Mouse (Mus musculus) urinary bladder, postnatal 4 days (tissue): ENCODE data around the gene Vps9d1.
"Not testable (repeated sequence)": the region's sequence is repeated elsewhere in the genome, so short reads cannot be mapped to it uniquely, and the experiment has no call there.

Experiments used
- DNase-seq, 2 experiments: peaks; one replicate each; pipeline ENCODE4 v3.0.0; 2021 to 2022; ENCODE audit warnings: low spot score in 2 of 2

Vps9d1 gene

DNA sequence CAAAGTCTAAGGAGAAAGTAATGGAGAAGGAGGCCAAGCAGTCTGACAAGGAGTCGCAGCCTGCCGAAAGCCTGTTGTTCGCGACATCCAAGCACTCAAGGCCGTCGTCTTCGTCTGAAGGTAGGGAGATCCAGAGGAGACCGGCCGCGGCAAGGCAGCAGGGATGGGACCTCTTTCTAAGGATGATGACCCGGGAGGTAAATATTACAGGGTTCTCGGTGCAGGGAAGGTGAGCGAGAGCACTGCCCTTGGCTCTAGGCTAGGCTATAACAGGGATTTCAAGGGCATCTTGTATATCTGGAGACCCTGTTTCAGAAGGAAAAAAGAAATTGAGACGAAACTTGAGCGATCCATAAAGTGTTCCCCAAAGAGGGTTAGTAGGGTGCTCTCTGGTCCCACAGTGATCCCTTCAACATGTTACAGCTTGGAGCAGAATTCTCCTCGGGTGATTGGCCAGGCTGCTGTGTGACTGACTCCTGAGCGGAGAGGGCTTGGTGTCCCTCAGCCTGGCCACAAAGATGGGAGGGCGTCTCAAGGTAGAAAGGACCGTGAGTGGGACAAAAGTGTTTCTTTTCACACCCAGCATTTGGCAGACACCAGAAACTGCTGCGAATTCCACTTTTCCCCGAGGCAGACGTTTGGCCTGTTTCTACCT, 40.9 kb downstream of the Vps9d1 start:
- DNase-seq = no peak

DNA sequence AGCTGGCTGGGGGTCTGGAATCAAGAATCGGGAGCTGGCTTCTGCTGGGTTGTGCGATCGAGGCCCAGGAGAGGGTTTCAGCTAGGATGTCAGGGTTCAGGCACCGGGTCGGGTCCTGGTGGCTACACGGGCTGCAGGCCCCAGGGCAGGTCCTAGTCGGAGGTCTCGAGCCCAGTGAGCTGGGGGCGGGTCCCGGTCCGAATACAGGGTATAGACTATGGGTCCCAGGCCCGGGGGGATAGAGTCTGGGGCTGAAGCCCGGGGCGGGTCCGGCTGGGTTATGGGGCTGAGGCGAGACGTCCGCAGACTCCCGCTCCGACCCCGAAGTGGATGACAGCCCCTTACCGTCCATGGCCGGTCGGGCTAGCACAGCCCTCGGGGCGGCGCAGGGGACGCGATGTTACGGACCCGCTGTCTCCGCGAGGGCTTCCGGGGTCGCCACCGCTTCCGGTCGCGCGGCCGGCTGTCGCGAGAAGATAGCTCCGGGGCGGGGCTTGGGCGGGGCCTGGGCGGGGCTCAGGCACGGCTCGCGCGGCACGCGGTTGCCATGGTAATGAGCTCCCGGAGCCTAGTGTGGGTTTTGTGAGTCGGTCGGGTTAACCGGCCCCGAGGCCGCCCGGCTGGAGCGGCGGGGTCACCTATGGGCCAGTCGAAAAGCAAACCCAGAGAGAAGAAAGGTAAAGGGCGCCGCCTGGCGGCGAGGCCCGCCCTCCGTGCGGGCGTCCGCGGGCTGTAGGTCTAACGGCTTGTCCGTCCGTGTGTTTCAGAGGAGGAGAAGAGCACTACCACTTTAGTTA, 41.6 kb downstream of the Vps9d1 start, which contains the start of the genes Chmp1a and Spata33:
Gene Chmp1a (minus strand): TSS at position 443 of the 797 bp plus-strand sequence.
Gene Spata33 (plus strand): TSS at position 512 of the 797 bp plus-strand sequence.
- DNase-seq = peak; percentile 90 to 91

DNA sequence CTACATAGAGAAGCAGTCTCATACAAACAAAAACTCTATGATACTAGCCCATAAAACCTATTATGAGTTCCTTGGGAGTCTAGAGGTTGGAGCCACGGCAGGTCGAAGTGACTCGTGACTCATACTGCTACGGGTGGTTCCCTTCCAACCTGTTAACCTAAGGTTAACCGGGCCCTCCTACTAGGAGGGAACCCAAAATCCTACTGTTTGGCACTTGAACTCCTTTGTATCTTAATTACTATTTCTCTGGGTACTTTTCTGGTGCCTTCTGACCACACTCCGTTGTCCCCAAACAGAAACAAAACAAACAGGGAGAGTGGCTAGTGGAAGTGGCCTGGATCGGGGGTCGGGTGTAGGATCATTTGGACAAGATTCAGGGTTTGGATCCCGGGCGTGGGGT, 42.3 kb downstream of the Vps9d1 start:
- no peak for DNase-seq

DNA sequence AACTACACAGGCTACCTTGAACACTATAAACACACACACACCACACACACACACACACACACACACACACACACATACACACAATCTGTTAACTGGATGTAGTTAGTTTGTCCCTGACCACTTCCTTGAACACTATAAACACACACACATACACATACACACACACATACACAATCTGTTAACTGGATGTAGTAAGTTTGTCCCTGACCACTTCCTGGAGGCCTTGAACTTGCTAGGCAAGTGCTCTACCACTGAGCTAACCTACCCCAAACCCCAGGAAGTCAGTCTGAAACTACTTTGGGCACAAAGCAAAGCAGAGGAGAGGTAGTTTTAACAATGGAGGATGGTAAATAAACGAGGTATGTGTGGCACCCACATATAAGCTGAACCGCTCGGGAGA, 50.6 kb downstream of the Vps9d1 start:
- no peak for DNase-seq

DNA sequence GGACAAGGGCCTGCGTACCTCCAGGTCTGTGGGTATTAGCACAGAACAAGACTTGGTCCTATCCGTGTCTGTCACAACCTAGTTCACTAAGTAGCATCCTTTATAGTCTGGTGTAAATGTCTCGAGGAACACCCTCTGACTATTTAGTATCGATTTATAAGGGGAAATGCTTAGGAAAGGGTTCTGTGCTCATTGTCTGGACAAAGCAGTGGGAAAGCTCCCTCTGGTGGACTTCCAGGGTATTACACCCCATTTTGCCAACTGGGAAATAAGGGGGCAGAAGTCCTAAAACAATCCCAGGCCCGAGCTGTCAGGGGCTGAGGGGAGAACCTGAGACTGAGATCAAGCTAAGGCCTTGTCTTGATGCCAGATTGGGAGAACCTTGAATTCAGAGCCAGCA, 51.9 kb downstream of the Vps9d1 start:
- peak; percentile 57 to 82 for DNase-seq

DNA sequence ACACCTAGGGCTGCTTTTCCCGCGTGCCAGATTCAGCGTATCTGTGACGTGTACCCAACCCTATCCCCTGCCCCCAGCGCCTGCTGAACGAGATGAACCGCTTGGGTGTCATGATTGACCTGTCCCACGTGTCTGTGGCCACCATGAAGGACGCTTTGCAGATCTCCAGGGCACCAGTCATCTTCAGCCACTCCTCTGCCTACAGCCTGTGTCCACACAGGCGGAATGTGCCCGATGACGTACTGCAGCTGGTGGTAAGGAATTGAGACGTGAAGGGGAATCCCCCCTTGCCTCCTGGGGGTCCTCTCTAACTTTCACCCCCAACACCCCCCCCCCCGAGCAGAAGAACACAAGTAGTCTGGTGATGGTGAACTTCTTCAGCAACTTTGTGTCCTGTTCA, 54.3 kb downstream of the Vps9d1 start:
- no peak for DNase-seq

DNA sequence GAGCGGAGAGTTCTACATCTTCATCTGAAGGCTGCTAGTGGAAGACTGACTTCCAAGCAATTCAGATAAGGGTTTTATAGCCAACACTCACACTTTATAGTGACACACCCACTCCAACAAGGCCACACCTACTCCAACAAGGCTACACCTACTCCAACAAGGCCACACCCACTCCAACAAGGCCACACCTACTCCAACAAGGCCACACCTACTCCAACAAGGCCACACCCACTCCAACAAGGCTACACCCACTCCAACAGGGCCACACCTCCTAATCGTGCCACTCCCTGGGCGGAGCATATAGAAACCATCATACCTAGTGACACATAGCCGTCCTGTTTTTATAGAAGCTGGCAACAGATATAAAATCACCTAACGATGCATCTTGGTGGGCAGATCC, 57.1 kb downstream of the Vps9d1 start:
- DNase-seq = not testable (repeated sequence)

DNA sequence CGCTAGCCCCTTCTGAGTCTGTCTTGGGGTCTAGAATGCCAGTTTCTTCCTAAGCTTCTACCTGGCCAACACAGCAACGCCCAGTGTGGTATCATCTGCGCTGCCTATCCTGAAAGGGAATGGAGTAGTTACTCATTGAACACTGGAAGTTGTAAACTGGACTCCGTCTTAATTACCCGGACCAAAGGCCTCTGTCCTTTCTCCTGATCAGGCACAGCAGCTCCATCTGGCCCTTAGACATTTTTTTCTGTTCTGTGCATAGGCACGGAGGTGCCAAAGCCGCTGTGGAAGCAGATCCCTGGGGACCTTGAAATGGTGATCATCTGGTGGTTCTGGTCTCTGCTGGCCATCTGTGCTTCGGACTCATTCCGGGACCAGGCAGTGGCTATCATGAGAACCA, 60.4 kb downstream of the Vps9d1 start:
- DNase-seq = no peak
